Mouse (Mus musculus) embryonic stem cell, embryonic (primary cell): Measurements from ENCODE around the gene Cercam.

Experiments used
- CTCF ChIA-PET, 4 experiments: fragments of 300-600 bp in 2 of 4; fragments of 350-600 bp in 2 of 4; sonication (Branson Sonifier 250); formaldehyde crosslinking; loops; one replicate each; lab custom pipeline; 2022; ENCODE audit warnings: inconsistent platforms in 2 of 4; lab: Charles Lee
- POLR2A ChIA-PET, 4 experiments: fragments of 300-600 bp in 2 of 4; fragments of 350-600 bp in 2 of 4; sonication (Branson Sonifier 250); formaldehyde crosslinking; loops; one replicate each; lab custom pipeline; 2022; ENCODE audit warnings: antibody characterized with exemption in 4 of 4, inconsistent platforms in 1 of 4; lab: Charles Lee

Gene Cercam

GRCm38 (mm10) chr2:29845636-29846035 is 23.3 kb upstream of the Cercam start:
- ChIA-PET CTCF (interaction anchor here (0.6 to 2.4 kb wide), 10 partner anchors 10 to 1215 kb away, joined by 3 to 9 read pairs (median 4); no protein-coding TSS in a partner anchor), POLR2A (interaction anchor here (0.5 to 6.9 kb wide), 23 partner anchors 10 to 289 kb away, joined by 3 to 71 read pairs (median 7); partner anchors contain the start of genes Urm1 (in 3 of the 4), Odf2 (in 1 of the 4) and Slc27a4 (in 1 of the 4))

DNA sequence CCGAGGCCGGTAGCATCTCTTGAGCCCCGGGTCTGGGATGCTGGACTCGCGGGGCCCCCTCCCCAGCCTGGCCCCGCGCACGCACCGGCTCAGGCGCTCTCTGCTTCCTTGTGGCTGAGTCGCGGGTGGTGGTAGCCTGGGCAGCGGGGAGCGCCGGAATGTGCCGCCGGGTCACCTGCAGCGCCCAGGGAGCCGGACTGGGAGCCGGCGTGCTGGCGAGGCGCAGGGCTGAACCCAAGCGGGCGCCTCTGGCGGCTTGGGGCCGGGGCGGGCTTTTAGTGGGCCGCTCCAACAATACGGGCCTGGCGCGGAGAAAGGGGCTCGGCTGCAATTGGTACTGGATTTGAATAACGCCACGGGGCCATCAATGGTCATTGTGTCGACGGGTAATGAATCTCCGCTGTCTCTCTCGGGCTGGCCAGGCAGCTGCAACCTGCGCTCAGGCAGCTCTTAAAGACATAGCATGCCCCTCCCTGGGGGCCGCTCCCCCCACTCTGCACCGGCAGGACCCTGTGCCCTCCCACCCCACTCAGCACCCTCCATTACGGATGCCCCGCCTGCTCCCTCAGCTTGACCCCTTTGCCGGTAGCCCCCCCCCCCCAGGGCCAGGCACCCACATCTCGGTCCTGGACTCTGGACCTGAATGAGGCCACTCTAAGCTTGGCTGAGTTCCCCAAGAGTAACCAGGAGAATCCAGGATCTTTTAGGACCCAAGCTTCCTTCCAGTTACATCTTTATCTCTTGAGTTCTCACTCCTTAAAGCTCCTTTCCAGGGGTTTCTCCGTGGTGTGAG is 22.7 kb upstream of the Cercam start:
- ChIA-PET POLR2A (interaction anchor here (0.5 to 6.9 kb wide), 31 partner anchors 9 to 876 kb away, joined by 3 to 71 read pairs (median 4); partner anchors contain the start of genes Urm1 (in 2 of the 4), Cercam (in 1 of the 4), Odf2 (in 1 of the 4) and Slc27a4 (in 1 of the 4)), CTCF (interaction anchor here (0.6 to 2.4 kb wide), 14 partner anchors 11 to 280 kb away, joined by 3 to 7 read pairs (median 4); no protein-coding TSS in a partner anchor)

- POLR2A ChIA-PET, result interaction anchor here (0.6 to 6.9 kb wide), 22 partner anchors 8 to 877 kb away, joined by 3 to 71 read pairs (median 4); partner anchors contain the start of genes Urm1 (in 2 of the 4), Cercam (in 1 of the 4), Odf2 (in 1 of the 4) and Slc27a4 (in 1 of the 4)
- CTCF ChIA-PET, result interaction anchor here (0.6 to 1.5 kb wide), 8 partner anchors 14 to 281 kb away, joined by 3 to 7 read pairs (median 4); no protein-coding TSS in a partner anchor
Measured at GRCm38 (mm10) chr2:29846911-29847310, 22.1 kb upstream of the Cercam start.

GRCm38 (mm10) chr2:29849041-29849440 is 19.9 kb upstream of the Cercam start:
- ChIA-PET CTCF (interaction anchor here in 2 of 4 experiments (1.0 to 2.7 kb wide), 3 partner anchors 10 to 31 kb away, joined by 3 to 20 read pairs (median 3); no protein-coding TSS in a partner anchor), POLR2A (interaction anchor here in 3 of 4 experiments (0.5 to 6.9 kb wide), 16 partner anchors 9 to 199 kb away, joined by 3 to 71 read pairs (median 4); partner anchors contain the start of gene Slc27a4 (in 1 of the 3))

DNA sequence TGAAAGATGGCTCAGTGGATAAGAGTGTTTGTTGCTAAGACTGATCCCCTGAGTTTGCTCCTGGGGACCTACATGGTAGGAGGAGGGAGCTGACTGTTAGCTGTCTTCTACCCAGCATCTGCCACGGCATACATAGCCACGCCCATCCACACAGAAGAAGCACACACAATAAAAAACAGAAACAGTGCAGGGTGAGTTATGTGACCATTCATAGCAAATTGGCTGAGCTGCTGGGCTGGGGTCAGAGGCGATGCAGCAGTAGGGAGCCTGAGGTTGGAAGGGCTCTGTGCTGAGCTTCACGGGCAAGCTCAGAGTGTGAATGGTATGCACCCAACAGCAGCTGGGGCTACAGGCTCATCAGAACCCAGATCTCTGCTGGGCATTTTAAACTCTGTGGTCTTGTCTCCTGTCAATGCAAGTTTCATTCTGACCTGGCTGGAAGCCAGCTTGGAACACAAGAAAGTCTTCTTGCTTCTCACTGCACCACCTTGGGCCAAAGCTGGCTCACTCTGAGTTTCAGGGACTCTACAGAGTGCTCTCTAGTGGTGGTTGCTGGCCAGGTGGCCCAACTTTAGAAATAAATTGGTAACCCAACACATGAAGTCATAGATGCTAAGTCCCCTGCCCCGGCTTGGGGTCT is 19.0 kb upstream of the Cercam start:
- ChIA-PET POLR2A (interaction anchor here in 3 of 4 experiments (0.5 to 6.9 kb wide), 17 partner anchors 9 to 110 kb away, joined by 3 to 71 read pairs (median 5); partner anchors contain the start of genes Slc27a4 (in 1 of the 3) and Urm1 (in 1 of the 3)), CTCF (interaction anchor here (0.6 to 2.7 kb wide), 13 partner anchors 9 to 96 kb away, joined by 3 to 20 read pairs (median 3); no protein-coding TSS in a partner anchor)

GRCm38 (mm10) chr2:29852957-29853485 is 15.9 kb upstream of the Cercam start:
- ChIA-PET POLR2A (interaction anchor here in 2 of 4 experiments (0.7 kb wide), 2 partner anchors 51 to 991 kb away, joined by 3 to 4 read pairs; partner anchors contain the start of gene Slc27a4 (in 1 of the 2)), CTCF (interaction anchor here in 1 of 4 experiments (0.7 kb wide), 1 partner anchor 179 kb away, joined by 5 read pairs; no protein-coding TSS in a partner anchor)

DNA sequence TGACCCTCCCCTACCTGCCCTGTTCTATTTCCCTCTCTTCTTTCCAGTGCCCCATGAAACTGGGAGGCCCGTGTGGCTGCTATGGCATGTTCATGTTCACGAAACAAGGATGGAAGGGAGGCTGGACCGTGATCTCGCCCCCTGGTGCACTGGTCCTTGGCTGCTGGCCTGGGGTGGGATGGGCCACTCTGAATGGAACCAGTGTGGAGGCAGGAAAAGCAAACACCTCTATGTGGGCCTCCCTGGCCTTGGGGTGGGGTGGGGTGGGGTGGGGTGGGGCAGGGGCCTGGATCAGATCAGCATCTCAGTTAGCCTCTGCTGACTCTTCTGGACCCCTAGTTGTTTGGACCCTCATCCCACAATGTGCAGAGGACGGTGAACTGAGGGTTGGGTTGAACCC is 15.2 kb upstream of the Cercam start:
- ChIA-PET POLR2A (no interaction called here), CTCF (no interaction called here)

GRCm38 (mm10) chr2:29855585-29856210 is 13.3 kb upstream of the Cercam start:
- ChIA-PET POLR2A (interaction anchor here in 3 of 4 experiments (0.5 to 4.7 kb wide), 24 partner anchors 9 to 226 kb away, joined by 3 to 17 read pairs (median 4); partner anchors contain the start of genes Cercam (in 1 of the 3) and Urm1 (in 1 of the 3)), CTCF (interaction anchor here in 3 of 4 experiments (0.5 to 6.3 kb wide), 8 partner anchors 13 to 91 kb away, joined by 3 to 79 read pairs (median 4); partner anchors contain the start of genes Cercam (in 1 of the 3) and Urm1 (in 1 of the 3))

- POLR2A ChIA-PET, result interaction anchor here in 2 of 4 experiments (0.7 to 4.7 kb wide), 10 partner anchors 12 to 204 kb away, joined by 3 to 17 read pairs (median 4); partner anchors contain the start of genes Cercam (in 1 of the 2) and Urm1 (in 1 of the 2)
- CTCF ChIA-PET, result interaction anchor here in 3 of 4 experiments (0.6 to 6.3 kb wide), 7 partner anchors 13 to 118 kb away, joined by 3 to 79 read pairs (median 3); partner anchors contain the start of genes Cercam (in 1 of the 3) and Urm1 (in 1 of the 3)
Measured at GRCm38 (mm10) chr2:29856451-29857260, 12.3 kb upstream of the Cercam start.

DNA sequence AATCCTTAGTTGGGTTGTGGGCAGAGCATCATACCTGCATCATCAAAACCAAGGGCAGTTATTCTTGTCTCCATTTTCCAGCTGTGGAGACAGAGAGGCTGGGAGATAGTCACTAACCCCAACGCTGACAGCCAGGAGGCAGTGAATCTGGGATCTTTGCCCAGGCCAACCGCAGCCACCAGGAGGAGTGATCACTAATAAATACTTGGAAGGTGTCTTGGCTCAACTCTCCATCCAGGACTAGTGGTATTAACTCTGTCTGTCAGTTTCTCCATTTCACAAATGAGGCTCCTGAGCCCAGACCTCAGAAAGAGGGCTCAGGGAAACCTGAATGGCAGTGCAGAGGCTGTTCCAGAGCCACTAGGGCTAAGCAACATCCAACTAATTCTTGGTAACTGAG is 11.6 kb upstream of the Cercam start:
- POLR2A ChIA-PET, result interaction anchor here in 2 of 4 experiments (0.5 to 4.7 kb wide), 10 partner anchors 12 to 203 kb away, joined by 3 to 17 read pairs (median 5); partner anchors contain the start of genes Urm1 (in 2 of the 2) and Cercam (in 1 of the 2)
- CTCF ChIA-PET, result interaction anchor here in 2 of 4 experiments (0.6 to 6.3 kb wide), 8 partner anchors 12 to 119 kb away, joined by 3 to 79 read pairs (median 10); partner anchors contain the start of genes Urm1 (in 2 of the 2) and Cercam (in 1 of the 2)

- CTCF ChIA-PET, result interaction anchor here (0.6 to 6.3 kb wide), 25 partner anchors 8 to 110 kb away, joined by 3 to 79 read pairs (median 9); partner anchors contain the start of genes Cercam (in 3 of the 4), Urm1 (in 2 of the 4), Odf2 (in 1 of the 4) and Slc27a4 (in 1 of the 4)
- POLR2A ChIA-PET, result interaction anchor here in 2 of 4 experiments (0.6 to 4.7 kb wide), 16 partner anchors 11 to 110 kb away, joined by 3 to 23 read pairs (median 6); partner anchors contain the start of genes Cercam (in 2 of the 2), Urm1 (in 2 of the 2) and Gm13420 (in 1 of the 2)
Measured at GRCm38 (mm10) chr2:29857967-29858366, 11.0 kb upstream of the Cercam start.

- ChIA-PET POLR2A (interaction anchor here (0.5 to 4.7 kb wide), 36 partner anchors 9 to 614 kb away, joined by 3 to 23 read pairs (median 4); partner anchors contain the start of genes Cercam (in 3 of the 4), Urm1 (in 2 of the 4) and Gm13420 (in 1 of the 4)), CTCF (interaction anchor here (0.6 to 6.3 kb wide), 47 partner anchors 9 to 307 kb away, joined by 3 to 79 read pairs (median 6); partner anchors contain the start of genes Cercam (in 3 of the 4), Urm1 (in 3 of the 4), Slc27a4 (in 2 of the 4) and Odf2 (in 1 of the 4))
Measured at GRCm38 (mm10) chr2:29858748-29859473, 10.1 kb upstream of the Cercam start.

- POLR2A ChIA-PET, result interaction anchor here in 2 of 4 experiments (0.5 to 4.5 kb wide), 6 partner anchors 11 to 38 kb away, joined by 3 to 18 read pairs (median 6); no protein-coding TSS in a partner anchor
- CTCF ChIA-PET, result no interaction called here
Measured at GRCm38 (mm10) chr2:29865125-29865524, 3.8 kb upstream of the Cercam start.
